18 mouse cellular contexts compared by ENCODE assay signal in genomic region chrX:58022400-58022799, GRCm38 (mm10). TPM values are rescaled to one million over a fixed set of nuclear protein-coding genes. Genes with fewer than 3 reads are reported as not detected.
DNase-seq lines count a peak whose midpoint lies in the region; ATAC-seq and TF ChIP-seq lines count a peak whose summit lies in the region.
"Had no signal": no experiment of that assay in that cellular context is flagged by ENCODE, and none has a peak within 500 bp of the region (broad histone marks: within the 10 kb centered on the region; RNA-seq: fewer than 3 reads in every experiment).

TSS of gene Zic3 (plus strand) at chrX:58022700.

- H3K4me3 ChIP-seq in forebrain, embryonic 11.5 days (ENCODE audit: low read depth, low read length) = no peak within 1 kb of the TSS
- H3K4me3 ChIP-seq in forebrain, postnatal 0 days (ENCODE audit: low read depth, low read length) = no peak within 1 kb of the TSS
- H3K4me3 ChIP-seq in limb, embryonic 10.5 days = no peak within 1 kb of the TSS
- no peak within 1 kb of the TSS for H3K4me3 ChIP-seq in neural tube, embryonic 12.5 days
- H3K4me3 ChIP-seq in gastrocnemius, adult 2 months = no peak within 1 kb of the TSS
- H3K4me3 ChIP-seq: embryonic facial prominence, embryonic 12.5 days; heart, adult 2 months had no signal

- no peak for DNase-seq in forebrain, embryonic 11.5 days (ENCODE audit: low spot score)
- no peak for DNase-seq in forebrain, postnatal 0 days
- no peak for DNase-seq in limb, embryonic 10.5 days (ENCODE audit: low spot score)
- no peak for DNase-seq in embryo, embryonic 10 days (ENCODE audit: low spot score)
- no peak for DNase-seq in adrenal gland, postnatal 10 days
- DNase-seq in gastrocnemius, adult 2 months = no peak
- DNase-seq: adrenal gland, postnatal 14 days; cerebellum, postnatal 14 days; gastrocnemius, postnatal 10 days; heart, adult 2 months; lung, embryonic 14.5 days had no signal

- no peaks in the 10 kb centered on the region for H3K9me3 ChIP-seq in forebrain, embryonic 11.5 days (ENCODE audit: control insufficient read depth, low read length)
- H3K9me3 ChIP-seq in forebrain, postnatal 0 days (ENCODE audit: low read length) = no peaks in the 10 kb centered on the region
- H3K9me3 ChIP-seq in limb, embryonic 10.5 days (replicated peaks) = no peaks in the 10 kb centered on the region
- no peaks in the 10 kb centered on the region for H3K9me3 ChIP-seq in neural tube, embryonic 12.5 days
- H3K9me3 ChIP-seq: embryonic facial prominence, embryonic 12.5 days had no signal

- H3K27ac ChIP-seq in forebrain, embryonic 11.5 days (ENCODE audit: low read depth, low read length) = no peak within 1 kb of the TSS
- H3K27ac ChIP-seq in forebrain, postnatal 0 days (ENCODE audit: low read depth, low read length) = no peak within 1 kb of the TSS
- H3K27ac ChIP-seq in limb, embryonic 10.5 days = no peak within 1 kb of the TSS
- no peak within 1 kb of the TSS for H3K27ac ChIP-seq in neural tube, embryonic 12.5 days
- H3K27ac ChIP-seq in gastrocnemius, adult 2 months = no peak within 1 kb of the TSS
- H3K27ac ChIP-seq: embryonic facial prominence, embryonic 12.5 days; heart, adult 2 months; kidney, postnatal 0 days had no signal

- H3K36me3 ChIP-seq in forebrain, embryonic 11.5 days (ENCODE audit: control insufficient read depth, insufficient read depth, low read length) = no peaks in the 10 kb centered on the region
- H3K36me3 ChIP-seq in forebrain, postnatal 0 days (ENCODE audit: insufficient read depth) = no peaks in the 10 kb centered on the region
- no peaks in the 10 kb centered on the region for H3K36me3 ChIP-seq in limb, embryonic 10.5 days
- H3K36me3 ChIP-seq in neural tube, embryonic 12.5 days = no peaks in the 10 kb centered on the region
- H3K36me3 ChIP-seq: embryonic facial prominence, embryonic 12.5 days had no signal

- H3K9ac ChIP-seq in forebrain, embryonic 11.5 days (ENCODE audit: low read length) = no peak within 1 kb of the TSS
- H3K9ac ChIP-seq in forebrain, postnatal 0 days = no peak within 1 kb of the TSS
- no peak within 1 kb of the TSS for H3K9ac ChIP-seq in neural tube, embryonic 12.5 days
- H3K9ac ChIP-seq: embryonic facial prominence, embryonic 12.5 days; lung, embryonic 14.5 days had no signal

- 85% methylated on average over 2 of the region's 2 CpGs for WGBS in forebrain, embryonic 11.5 days
- WGBS in forebrain, postnatal 0 days = 84% methylated on average over 2 of the region's 2 CpGs
- WGBS in limb, embryonic 10.5 days = 81% methylated on average over 2 of the region's 2 CpGs
- 82% methylated on average over 2 of the region's 2 CpGs for WGBS in neural tube, embryonic 12.5 days

- no peak within 1 kb of the TSS for H3K4me2 ChIP-seq in forebrain, embryonic 11.5 days (ENCODE audit: low read depth, low read length, severe bottlenecking)
- H3K4me2 ChIP-seq in forebrain, postnatal 0 days (ENCODE audit: low read depth) = no peak within 1 kb of the TSS
- H3K4me2 ChIP-seq in neural tube, embryonic 12.5 days (replicated peaks) = no peak within 1 kb of the TSS
- H3K4me2 ChIP-seq: embryonic facial prominence, embryonic 12.5 days; lung, embryonic 14.5 days had no signal

- ATAC-seq in forebrain, embryonic 11.5 days (replicated peaks; ENCODE audit: low FRiP score) = no peak
- ATAC-seq in forebrain, postnatal 0 days = no peak
- no peak for ATAC-seq in neural tube, embryonic 12.5 days (ENCODE audit: low FRiP score, low read depth)
- ATAC-seq: inflammation-experienced regulatory T-cells, adult 6 months had no signal

- no peak for TF ChIP-seq CTCF in forebrain, postnatal 0 days (IDR thresholded peaks at IDR 0.05; ENCODE audit: low read depth)
- TF ChIP-seq CTCF in gastrocnemius, adult 2 months (IDR thresholded peaks at IDR 0.05) = no peak

- H3K4me1 ChIP-seq in forebrain, embryonic 11.5 days (replicated peaks; ENCODE audit: control insufficient read depth, insufficient read depth, low read length) = no peaks in the 10 kb centered on the region
- no peaks in the 10 kb centered on the region for H3K4me1 ChIP-seq in forebrain, postnatal 0 days (ENCODE audit: insufficient read depth)
- H3K4me1 ChIP-seq in limb, embryonic 10.5 days = peaks cover 1% of the 10 kb centered on the region
- no peaks in the 10 kb centered on the region for H3K4me1 ChIP-seq in neural tube, embryonic 12.5 days
- H3K4me1 ChIP-seq: embryonic facial prominence, embryonic 12.5 days had no signal

- peaks cover 2% of the 10 kb centered on the region; the same call in 1 of the 2 replicates for H3K27me3 ChIP-seq in forebrain, embryonic 11.5 days (ENCODE audit: control insufficient read depth, insufficient read depth, low read length)
- no peaks in the 10 kb centered on the region; the same call in 1 of the 2 replicates for H3K27me3 ChIP-seq in forebrain, postnatal 0 days (ENCODE audit: insufficient read depth, low read length)
- H3K27me3 ChIP-seq in limb, embryonic 10.5 days (ENCODE audit: low read depth, poor library complexity, severe bottlenecking) = peaks cover 82% of the 10 kb centered on the region
- H3K27me3 ChIP-seq in neural tube, embryonic 12.5 days (replicated peaks) = peaks cover 3% of the 10 kb centered on the region; the same call in 1 of the 2 replicates

- intact Hi-C loops in gastrocnemius, adult 2 months (cut with DNase I) = no loop called here

RNA-seq across cellular contexts. Expression of gene Zic3, which starts in this region (rescaled TPM):
- polyA plus RNA-seq in forebrain, embryonic 11.5 days (2014; fragmentation: Nextera tagmentation; extraction: Ambion mirVana) = 32.4 and 36.1 TPM in 2 replicates
- 10.1 and 16.6 TPM in 2 replicates for total RNA-seq in forebrain, postnatal 0 days (2014; rRNA removed)
- 10.2 and 13.3 TPM in 2 replicates for polyA plus RNA-seq in forebrain, postnatal 0 days (2015; fragmentation: Nextera tagmentation; extraction: Ambion mirVana)
- polyA plus RNA-seq in limb, embryonic 10.5 days (2016; fragmentation: Nextera tagmentation; extraction: Ambion mirVana) = 6.7 and 11.4 TPM in 2 replicates
- 13.4 and 18.3 TPM in 2 replicates for polyA plus RNA-seq in neural tube, embryonic 12.5 days (2016; fragmentation: Nextera tagmentation; extraction: Ambion mirVana)
- total RNA-seq in adrenal gland, postnatal 10 days (2021) = not detected
- not detected for total RNA-seq in gastrocnemius, adult 2 months (2021)
- total RNA-seq: adrenal gland, postnatal 14 days; gastrocnemius, postnatal 10 days; heart, adult 2 months; liver, adult 2 months; megakaryocyte progenitor cell, adult 5-6 weeks had no signal
- polyA plus RNA-seq: heart, adult 2 months; heart, postnatal 0 days; inflammation-experienced regulatory T-cells, adult 6 months; kidney, postnatal 0 days; liver, adult 2 months; lung, embryonic 14.5 days had no signal

Comparison
In these comparisons a context has a peak if more than half of its experiments do, and no peak if none do; other contexts are left out.
1. RNA of gene Zic3 (total RNA-seq): 10.1 to 16.6 TPM in forebrain, postnatal 0 days; not detected in adrenal gland, postnatal 10 days and not detected in gastrocnemius, adult 2 months; every median in the first group is over 10 times any median in the second.